Mouse (Mus musculus) common myeloid progenitor, adult 5-6 weeks (primary cell): ENCODE data around the gene Gm28845. TPM values are rescaled to one million over a fixed set of nuclear protein-coding genes. Genes with fewer than 3 reads are reported as not detected.

ENCODE experiments used
- ATAC-seq: replicated peaks from 2 replicates; pipeline ENCODE4 v1.8.0; 2016; ENCODE audit warnings: low read depth, mild to moderate bottlenecking, moderate TSS enrichment, inconsistent platforms; ENCODE audit not compliant: poor library complexity, severe bottlenecking
- total RNA-seq: library from RNA; stranded (forward); fragments of 200-1000, 187-1606 nt; gene quantifications from 2 replicates; pipeline ENCODE4 v1.2.3, GENCODE M21; 2017

The Gm28845 gene
- not detected in 2 replicates for total RNA-seq

DNA sequence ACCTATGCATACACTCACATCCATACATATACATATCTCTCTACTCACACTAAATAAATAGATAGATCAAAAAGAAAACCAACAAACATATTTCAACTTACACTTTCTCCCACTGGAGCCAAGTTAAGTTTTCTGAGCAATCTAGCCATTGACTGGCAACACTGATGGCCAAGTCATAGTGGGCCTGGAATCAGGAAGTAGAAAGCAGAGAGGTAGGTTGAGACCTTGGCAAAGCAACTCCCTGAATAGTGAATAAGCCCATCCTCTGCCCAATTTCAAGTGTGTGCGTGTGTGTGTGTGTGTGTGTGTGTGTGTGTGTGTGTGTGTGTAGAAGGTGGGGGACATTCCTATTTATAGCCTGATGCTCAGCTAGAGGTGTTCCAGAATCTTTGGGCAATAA, at the start of gene Gm28845:
Gene Gm28845 (minus strand): TSS at position 121 of the 400 bp plus-strand sequence.
- ATAC-seq = no peak

DNA sequence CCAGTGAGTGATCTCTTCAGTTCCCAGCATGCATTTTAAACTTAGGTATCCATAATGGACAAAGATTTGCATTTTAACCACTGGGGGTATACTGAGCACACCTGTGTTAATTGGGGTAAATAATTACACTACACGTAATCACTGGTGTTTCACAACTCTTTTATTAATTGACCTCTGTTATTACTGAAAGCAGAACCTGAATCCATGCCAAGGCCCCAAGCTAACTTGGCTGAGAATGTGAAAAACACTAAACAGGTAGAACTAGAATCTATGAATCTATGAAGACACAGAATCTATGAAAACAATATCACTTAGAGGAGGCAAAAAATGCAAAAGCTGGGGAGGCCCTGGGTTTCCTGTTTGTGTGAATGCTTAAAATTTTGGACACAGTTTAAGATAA, 48.1 kb upstream of the Gm28845 start:
- no peak for ATAC-seq

DNA sequence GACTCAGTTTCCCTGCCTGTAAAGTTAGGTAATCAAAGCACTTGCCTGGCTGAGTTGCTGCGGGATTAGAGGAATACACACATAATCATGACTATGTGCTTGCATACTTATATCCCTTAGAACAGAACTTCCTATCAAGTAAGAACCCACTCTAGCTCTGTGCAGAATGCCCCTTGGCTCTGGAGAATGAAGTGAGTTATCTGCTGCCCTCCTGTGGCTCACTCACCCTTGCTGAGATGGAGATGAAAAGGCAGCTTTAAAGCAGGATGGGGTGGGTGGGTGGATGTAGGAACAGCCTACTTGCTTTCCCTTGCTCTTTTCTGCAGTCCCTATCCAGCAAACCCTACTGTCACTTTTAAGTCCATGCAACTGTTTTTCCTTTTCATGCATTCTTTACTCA, 42.9 kb upstream of the Gm28845 start:
- ATAC-seq = no peak

DNA sequence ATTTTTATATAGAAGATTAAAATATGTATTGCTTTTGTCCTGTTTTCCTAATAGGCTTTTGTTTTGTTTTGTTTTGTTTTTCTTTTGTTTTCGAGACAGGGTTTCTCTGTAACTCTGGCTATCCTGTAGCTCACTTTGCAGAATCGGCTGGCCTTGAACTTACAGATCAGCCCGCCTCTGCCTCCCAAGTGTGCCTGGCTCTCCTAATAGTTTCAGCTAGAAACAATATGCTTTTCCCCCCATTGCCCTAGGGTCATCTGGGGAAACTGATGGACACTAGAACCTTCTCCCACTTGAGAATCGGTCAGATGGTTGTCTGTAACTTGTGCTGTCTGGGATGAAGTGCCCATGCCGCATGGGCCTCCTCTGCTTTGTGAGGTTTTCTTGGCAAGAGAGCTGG, 36.8 kb upstream of the Gm28845 start:
- no peak for ATAC-seq

DNA sequence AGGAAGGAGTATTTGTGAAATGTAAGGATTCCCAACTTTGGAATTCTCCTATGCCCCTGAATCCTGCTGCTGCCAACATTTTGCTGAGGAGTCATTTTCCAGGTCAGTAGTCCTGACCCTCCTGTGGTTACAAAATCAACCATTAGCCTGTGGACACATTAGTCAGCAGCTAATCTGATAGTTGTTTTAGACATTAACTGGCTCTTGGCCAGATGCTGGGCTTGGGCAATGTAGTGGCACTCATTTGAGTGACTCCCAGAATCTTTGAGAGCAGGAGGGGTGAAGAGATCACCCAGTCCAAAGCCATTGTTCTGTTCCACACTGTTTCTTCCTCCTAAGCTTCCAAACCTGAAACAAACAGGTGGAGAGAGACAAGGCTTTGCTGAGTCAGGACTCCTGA, 35.5 kb upstream of the Gm28845 start:
- no peak for ATAC-seq

DNA sequence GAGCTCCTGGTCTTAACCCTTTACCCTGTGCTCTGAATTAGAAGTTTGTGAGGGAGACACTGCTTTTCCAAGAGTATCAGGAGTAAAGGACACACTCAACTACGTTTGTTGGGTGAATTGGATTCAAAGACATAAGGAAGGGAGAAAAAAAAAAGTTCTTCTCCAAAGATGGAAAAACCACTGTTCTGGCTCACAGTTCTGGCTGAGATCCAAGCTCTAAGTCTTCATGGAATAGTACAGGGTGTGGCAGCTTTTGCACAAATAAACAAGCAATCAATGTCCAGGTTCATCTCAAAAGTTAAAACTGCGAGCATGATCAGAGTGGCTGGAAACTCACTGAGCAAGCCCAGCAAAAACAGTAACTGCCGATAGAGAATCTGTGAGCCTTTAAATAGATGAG, 28.6 kb upstream of the Gm28845 start:
- ATAC-seq = no peak

DNA sequence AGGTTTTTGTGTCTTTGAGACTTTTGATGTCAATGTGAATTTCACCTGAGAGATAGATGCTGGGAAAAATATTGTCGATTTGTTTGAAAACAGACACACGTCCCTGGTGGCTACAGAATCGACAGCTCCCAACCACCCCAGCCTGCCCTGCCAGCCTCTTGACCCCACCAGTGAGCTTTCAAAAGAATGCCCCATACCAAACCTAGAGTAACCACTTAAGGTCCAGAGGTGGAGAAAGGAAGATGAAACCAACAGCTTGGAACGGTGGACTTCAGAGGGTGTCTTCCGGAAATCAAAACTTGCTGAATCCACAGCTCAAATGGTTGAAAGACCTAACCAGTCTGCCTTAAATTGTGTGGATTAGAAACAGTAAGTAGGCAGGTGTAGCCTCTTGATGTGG, 28.0 kb upstream of the Gm28845 start:
- ATAC-seq = no peak

DNA sequence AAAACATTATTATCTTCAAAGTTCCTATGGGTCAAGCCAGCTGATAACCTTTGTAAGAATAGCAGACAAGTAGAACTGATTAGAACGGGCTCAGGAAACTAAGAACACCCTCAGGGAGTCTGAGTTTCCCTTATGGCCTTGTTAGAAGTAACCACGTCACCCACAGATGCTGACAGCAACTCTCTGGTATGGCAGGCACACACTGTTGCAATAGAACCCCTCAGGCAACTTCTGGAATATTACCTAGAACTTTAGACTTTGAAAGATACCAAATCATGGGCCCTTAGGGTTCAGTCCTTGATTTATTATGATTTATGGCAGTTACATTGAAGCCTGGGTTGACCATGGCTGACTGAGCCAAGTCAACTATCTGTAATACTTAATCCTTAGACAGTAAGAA, 27.2 kb upstream of the Gm28845 start:
- ATAC-seq = no peak

DNA sequence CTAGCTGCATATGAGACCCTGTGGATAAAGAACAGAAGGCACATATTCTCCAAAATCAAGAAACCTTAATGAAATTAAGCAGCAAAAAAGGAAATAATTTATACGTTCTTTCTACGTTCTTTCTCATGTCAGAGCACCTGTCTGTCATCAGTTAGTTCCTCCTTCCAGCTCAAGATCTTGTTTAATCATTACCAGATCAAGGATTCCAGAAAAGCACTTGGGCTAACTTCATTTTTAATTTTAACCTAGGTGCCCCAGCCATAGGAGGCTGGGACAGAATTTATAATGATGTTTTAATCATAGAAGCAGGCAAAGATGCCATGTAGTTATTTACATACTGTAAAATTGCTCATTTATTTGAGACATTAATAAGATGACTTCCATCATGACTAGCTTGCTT, 25.4 kb upstream of the Gm28845 start:
- no peak for ATAC-seq

DNA sequence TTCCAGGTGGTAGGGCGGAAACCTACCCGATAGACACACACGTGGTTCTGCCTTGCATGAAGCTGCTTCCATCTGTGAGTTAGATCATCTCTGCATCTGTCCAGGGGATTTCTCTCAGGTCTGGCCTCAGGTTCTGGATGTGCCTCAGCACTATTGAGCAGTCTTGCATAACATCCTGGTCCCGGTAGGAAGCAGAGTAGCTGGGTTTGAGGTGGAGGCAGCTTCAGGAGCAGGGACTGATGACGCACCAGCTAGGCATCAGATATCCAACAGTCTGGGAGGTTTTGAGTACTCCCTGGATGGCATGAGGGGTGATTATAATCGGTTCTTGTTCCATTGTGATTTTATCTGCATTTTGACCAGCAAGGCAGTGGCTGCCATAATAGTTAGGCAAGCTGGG, 18.2 kb upstream of the Gm28845 start:
- ATAC-seq = no peak

DNA sequence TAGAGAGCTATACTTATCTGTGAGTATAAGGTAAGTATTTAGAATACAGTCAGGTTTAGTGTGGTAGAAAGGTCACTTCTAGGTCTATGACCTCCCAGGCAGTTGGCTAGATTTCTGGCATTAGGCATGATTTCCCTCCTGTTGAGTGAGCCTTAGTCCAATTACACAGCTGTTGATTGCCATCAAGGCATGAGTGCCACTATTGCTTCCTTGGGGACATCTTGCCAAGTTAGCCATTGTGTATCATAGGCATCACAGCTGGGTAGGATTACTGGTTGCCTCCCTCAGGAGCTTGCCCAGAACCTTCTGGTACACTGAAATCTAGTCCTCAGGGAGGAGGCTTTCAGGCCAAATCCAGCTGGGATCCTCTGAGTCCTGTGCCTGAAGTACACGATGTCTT, 13.5 kb upstream of the Gm28845 start:
- ATAC-seq = no peak

DNA sequence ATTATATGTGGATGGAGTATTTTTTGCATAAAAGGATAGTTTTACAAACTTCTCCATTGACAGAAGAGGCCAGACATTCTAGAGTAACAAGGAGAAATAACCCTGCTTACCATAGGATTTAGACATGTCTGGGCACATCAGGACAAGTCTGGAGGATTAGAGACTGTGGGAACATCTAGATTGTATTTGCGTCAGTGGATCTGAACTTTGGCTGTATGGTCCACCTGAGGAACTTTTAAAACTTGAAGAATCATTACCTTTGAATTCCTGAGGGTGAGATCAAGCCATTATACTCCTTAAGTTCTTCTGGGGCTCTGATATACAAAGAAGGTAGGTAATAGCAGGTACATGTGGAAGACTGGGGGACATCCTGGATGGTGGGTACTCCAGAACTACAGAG, 12.3 kb upstream of the Gm28845 start:
- no peak for ATAC-seq

DNA sequence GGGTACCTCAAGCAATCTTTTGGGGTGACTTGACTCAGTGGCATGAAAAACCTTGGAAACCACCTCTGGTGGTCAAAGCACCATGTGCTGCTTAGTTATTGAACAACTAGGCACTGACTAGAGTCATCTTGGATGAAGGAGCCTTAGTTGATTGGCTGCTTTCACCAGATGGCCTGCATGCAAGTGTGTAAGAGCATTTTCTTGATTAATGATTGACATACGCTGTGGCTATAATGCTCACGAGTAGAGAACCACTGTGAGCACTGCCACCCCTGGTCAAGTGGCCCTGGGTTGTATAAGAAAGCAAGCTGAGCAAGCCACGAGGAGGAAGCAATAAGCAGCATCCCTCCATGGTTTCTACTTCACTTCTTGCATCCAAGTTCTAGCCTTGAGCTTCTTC, 10.9 kb upstream of the Gm28845 start:
- no peak for ATAC-seq

DNA sequence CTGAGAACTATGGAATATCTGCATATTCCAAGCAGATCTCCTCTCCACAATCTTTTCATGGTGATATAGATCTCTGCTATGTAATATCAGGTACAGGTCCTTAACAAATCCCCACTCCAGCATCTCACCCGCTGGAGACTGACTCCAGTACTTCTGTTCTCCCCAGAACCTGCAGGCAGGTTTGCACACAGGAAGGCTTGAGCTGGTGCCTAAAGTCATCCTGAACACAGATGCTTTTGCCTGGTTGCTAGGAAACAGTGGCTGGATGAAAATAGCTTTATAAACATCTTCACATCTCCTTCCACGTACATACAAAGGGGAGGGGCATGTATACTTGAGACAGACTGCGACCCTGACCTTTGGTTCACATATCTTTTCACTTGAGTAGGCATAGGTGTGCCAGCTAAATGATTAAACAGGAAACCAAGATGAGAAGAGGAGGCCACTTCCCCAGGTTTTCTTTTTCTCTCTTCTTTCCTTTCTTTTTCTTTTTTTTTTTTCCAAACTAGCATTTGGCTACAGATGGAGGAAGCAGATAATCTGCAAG, 10.3 kb upstream of the Gm28845 start:
- no peak for ATAC-seq

DNA sequence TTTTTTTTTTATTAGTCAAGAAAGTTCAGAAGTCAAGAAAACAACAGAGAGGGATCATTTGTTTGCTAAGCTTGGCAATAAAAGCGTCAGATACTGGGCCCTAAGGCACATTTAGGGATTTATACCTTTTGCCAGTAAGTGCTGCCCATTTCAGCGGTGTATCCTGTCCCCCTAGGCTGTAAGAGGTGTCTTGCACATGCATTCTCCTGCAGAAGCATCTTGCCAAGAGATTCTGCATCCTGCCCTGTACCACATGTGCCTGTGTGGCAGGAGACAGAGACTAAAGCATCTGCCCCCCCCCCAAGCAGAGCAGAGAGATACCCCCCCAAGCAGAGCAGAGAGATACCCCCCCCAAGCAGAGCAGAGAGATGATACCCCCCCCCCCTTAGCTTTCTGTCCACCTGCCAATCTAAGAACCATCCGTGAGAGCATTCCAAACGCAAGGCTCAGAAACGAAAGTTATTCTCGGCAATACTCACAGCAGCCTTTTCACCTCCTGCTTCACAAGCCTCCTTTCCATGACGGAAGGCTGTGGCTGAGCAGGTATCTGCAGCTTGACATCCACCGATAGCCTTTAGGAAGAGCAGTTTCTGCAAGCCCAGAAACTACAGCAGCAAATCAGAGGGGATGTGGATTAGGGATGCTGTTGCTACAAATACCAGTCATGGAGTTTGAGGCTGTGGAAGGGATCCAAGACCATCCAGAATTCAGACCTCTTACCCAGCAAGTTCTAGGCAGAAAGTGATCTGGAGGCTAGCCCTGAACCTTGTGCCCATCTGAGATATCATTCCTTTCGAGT, 3.4 kb upstream of the Gm28845 start, which contains the start of gene D630023F18Rik:
Gene D630023F18Rik (minus strand): TSS at position 641 of the 799 bp plus-strand sequence.
- no peak for ATAC-seq

DNA sequence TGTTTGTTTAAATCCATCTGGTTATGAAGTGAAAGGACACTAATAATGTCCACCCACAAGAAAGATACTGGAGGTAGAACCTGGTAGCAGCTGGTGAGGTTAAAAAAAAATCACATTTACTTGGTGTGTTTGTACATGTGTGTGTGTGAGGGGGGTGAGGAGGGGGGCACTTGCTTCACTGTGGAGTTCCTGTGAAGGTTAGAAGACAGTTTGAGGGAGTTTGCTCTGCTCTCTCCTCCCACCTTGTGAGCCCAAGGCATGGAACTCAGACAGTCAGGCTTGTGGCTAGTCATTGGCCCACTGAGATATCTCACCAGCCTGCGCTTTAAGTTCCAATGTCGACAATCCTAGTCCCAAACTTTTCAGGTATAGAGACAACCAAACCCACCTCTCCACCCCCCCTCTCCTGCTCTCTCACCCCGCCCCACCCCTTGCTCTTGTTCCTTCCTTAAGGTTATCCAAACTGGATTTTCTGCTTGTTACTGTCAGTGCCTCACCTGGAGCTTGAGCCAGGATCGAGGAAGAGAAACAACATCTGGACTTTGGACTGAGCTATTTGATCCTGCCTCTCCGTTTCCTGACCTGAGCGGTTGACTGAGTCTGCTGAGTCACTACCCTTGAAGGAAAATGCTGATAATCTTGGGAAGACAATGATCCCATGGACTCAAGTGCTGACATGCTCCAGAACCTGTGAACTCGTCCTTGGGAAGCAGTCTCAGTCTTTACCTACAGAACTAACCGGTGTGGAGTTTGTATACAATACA, 1.0 kb downstream of the Gm28845 start:
- no peak for ATAC-seq

DNA sequence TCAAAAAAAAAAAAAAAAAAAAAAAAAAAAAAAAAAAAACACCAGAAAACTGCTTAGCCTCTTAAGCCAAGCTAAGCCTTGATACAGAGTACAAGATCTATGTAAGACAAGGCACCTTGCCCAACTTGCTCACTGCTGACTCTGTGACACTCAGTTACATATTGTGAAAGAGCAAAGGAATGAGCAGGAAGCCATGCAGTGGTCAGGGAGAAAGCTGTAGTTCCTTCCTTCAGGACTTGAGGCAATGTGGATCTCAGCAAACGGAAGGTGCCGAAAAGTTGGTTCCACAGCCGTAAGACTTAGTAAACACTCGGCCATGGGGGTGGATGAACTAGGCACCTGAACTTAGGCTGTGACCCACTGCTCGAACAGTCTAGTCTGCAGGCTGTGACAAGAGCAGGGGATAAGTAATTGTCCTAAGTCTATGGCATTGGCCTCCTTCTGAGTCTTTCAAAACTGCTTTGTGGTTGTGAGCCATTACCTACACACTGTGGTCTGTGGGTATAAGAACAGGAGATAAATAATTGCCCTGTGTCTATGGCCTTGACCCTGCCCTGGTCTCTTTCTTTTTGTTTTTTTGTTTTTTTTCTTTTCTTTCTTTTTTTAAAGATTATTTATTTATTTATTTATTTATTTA, 5.7 kb downstream of the Gm28845 start:
- peak; percentile 79 for ATAC-seq

DNA sequence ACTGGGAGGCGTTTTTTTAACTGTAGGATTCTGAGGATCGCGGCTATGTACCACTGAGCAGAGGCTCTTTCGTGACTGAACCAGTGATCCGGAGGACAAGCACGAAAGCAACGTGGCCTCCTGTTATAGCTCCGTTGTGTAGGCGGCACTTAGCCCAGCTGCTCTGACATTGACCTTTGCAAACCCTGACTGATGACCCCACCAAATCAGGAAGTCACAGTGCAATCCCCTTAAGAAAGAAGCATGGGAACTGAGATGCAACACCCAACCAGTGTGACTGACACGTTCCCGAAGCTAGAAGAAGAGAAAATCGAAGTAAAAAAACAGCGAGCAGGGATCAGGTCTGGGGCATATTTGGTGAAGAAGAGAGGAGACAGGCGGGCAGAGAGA, 6.6 kb downstream of the Gm28845 start:
- peak; percentile 17; the same call in 1 of the 2 replicates for ATAC-seq

DNA sequence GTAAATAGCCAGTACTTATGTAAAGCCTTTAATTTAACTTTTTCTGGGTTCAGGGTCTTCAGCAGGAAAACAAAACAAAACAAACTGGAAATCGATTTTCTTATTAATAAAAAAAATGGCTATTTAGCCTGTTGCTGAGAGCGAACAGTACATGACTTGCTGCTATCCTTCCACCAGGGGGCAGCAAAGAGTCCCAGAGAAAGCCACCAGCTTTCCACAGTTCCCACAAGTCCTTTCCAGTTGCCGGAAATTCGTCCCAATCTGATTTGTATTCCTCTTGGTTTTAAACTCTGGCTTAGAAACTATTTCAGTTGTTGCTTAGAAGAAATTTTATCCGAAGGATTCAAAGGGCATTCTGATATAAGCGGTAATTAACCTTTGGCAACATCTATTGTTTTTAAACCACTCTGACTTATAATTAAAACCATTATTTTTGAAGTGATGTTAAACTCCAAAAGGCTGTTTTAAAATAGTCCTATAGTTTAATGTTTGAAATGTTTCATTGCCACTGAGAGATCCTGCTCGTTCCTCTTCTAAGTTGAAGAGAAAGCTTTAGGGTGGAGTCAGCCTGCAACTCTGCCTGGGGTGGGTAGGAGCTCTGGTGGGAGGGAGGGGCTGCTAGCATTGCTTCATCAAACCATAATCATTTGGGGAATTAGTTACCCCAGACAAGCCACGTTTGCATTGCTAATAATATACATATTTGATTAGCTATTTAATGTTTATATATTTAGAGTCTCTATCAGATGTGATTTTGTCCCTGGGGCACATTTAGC, 7.1 kb downstream of the Gm28845 start:
- ATAC-seq = peak; percentile 53; the same call in 1 of the 2 replicates
